Mouse (Mus musculus): ENCODE data around the gene Insig2. TPM values are rescaled to one million over a fixed set of nuclear protein-coding genes. Genes with fewer than 3 reads are reported as not detected.

Gene Insig2
- polyA plus RNA-seq, 1 experiment, result 21.7 TPM

- no peaks in the 10 kb centered on the region for H3K9me3 ChIP-seq (replicated peaks; ENCODE audit: control insufficient read depth, insufficient read depth, low read length, poor library complexity, severe bottlenecking)
- no peak overlapping the region for H3K9ac ChIP-seq (ENCODE audit: low read depth, poor library complexity, severe bottlenecking)
- TF ChIP-seq EP300 (IDR thresholded peaks at IDR 0.05; ENCODE audit: insufficient read depth, low read depth, low read length), result no peak
- no peak for TF ChIP-seq CTCF (IDR thresholded peaks at IDR 0.05; ENCODE audit: low read depth, low read length)
- no peak for TF ChIP-seq POLR2A (IDR thresholded peaks at IDR 0.05; ENCODE audit: insufficient read depth, low read length)
- H3K36me3 ChIP-seq (ENCODE audit: control insufficient read depth, insufficient read depth, low read length, poor library complexity, severe bottlenecking), result no peaks in the 10 kb centered on the region
- no peaks in the 10 kb centered on the region for H3K4me1 ChIP-seq (ENCODE audit: control insufficient read depth, insufficient read depth, low read length)
- H3K4me3 ChIP-seq (ENCODE audit: low read depth, low read length), result no peak overlapping the region
- H3K27me3 ChIP-seq (ENCODE audit: control insufficient read depth, insufficient read depth, low read length, poor library complexity, severe bottlenecking), result no peaks in the 10 kb centered on the region
- no peak overlapping the region for H3K27ac ChIP-seq (ENCODE audit: insufficient read depth, low read length)
These were observed 40.3 kb upstream of the Insig2 start for GRCm38 (mm10) chr1:121372656-121373055.

DNA sequence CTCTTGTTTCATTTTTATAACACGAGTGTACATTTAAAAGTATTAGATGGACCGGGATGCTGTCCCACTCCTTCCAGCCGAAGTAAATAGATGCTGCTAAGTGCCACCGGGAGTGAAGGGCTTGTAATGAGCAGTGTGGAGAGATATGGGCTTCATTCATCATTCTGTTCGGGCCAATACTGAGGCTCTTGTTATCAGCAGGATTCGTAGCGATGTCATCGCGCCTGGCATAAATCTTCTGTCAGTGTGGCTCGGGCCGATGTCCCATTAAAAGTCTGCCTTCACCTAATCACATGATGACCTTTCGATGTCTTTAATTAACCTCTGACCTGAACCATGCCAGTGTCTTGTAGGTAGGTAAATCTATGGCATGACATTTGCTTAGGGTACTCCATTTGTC lies 39.1 kb upstream of the Insig2 start:
- Histone ChIP-seq H3K27me3 (ENCODE audit: control insufficient read depth, insufficient read depth, low read length, poor library complexity, severe bottlenecking) (no peaks in the 10 kb centered on the region), H3K9me3 (replicated peaks; ENCODE audit: control insufficient read depth, insufficient read depth, low read length, poor library complexity, severe bottlenecking) (no peaks in the 10 kb centered on the region), H3K36me3 (ENCODE audit: control insufficient read depth, insufficient read depth, low read length, poor library complexity, severe bottlenecking) (no peaks in the 10 kb centered on the region), H3K9ac (ENCODE audit: low read depth, poor library complexity, severe bottlenecking) (no peak overlapping the region), H3K27ac (ENCODE audit: insufficient read depth, low read length) (no peak overlapping the region), H3K4me3 (ENCODE audit: low read depth, low read length) (no peak overlapping the region), H3K4me1 (ENCODE audit: control insufficient read depth, insufficient read depth, low read length) (no peaks in the 10 kb centered on the region)
- TF ChIP-seq EP300 (IDR thresholded peaks at IDR 0.05; ENCODE audit: insufficient read depth, low read depth, low read length) (no peak), CTCF (IDR thresholded peaks at IDR 0.05; ENCODE audit: low read depth, low read length) (no peak), POLR2A (IDR thresholded peaks at IDR 0.05; ENCODE audit: insufficient read depth, low read length) (no peak)

- Histone ChIP-seq H3K4me1 (ENCODE audit: control insufficient read depth, insufficient read depth, low read length) (no peaks in the 10 kb centered on the region), H3K27me3 (ENCODE audit: control insufficient read depth, insufficient read depth, low read length, poor library complexity, severe bottlenecking) (no peaks in the 10 kb centered on the region), H3K4me3 (ENCODE audit: low read depth, low read length) (no peak overlapping the region), H3K9ac (ENCODE audit: low read depth, poor library complexity, severe bottlenecking) (no peak overlapping the region), H3K36me3 (ENCODE audit: control insufficient read depth, insufficient read depth, low read length, poor library complexity, severe bottlenecking) (no peaks in the 10 kb centered on the region), H3K9me3 (replicated peaks; ENCODE audit: control insufficient read depth, insufficient read depth, low read length, poor library complexity, severe bottlenecking) (no peaks in the 10 kb centered on the region), H3K27ac (ENCODE audit: insufficient read depth, low read length) (no peak overlapping the region)
- TF ChIP-seq POLR2A (IDR thresholded peaks at IDR 0.05; ENCODE audit: insufficient read depth, low read length), result no peak
- no peak for TF ChIP-seq EP300 (IDR thresholded peaks at IDR 0.05; ENCODE audit: insufficient read depth, low read depth, low read length)
- no peak for TF ChIP-seq CTCF (IDR thresholded peaks at IDR 0.05; ENCODE audit: low read depth, low read length)
These were observed 34.9 kb upstream of the Insig2 start for GRCm38 (mm10) chr1:121367257-121367656.

- Histone ChIP-seq H3K27ac (ENCODE audit: insufficient read depth, low read length) (no peak overlapping the region), H3K4me3 (ENCODE audit: low read depth, low read length) (no peak overlapping the region), H3K9me3 (replicated peaks; ENCODE audit: control insufficient read depth, insufficient read depth, low read length, poor library complexity, severe bottlenecking) (no peaks in the 10 kb centered on the region), H3K27me3 (ENCODE audit: control insufficient read depth, insufficient read depth, low read length, poor library complexity, severe bottlenecking) (no peaks in the 10 kb centered on the region; the same call in 1 of the 2 replicates), H3K4me1 (ENCODE audit: control insufficient read depth, insufficient read depth, low read length) (no peaks in the 10 kb centered on the region), H3K36me3 (ENCODE audit: control insufficient read depth, insufficient read depth, low read length, poor library complexity, severe bottlenecking) (no peaks in the 10 kb centered on the region), H3K9ac (ENCODE audit: low read depth, poor library complexity, severe bottlenecking) (no peak overlapping the region)
- TF ChIP-seq POLR2A (IDR thresholded peaks at IDR 0.05; ENCODE audit: insufficient read depth, low read length), result no peak
- no peak for TF ChIP-seq EP300 (IDR thresholded peaks at IDR 0.05; ENCODE audit: insufficient read depth, low read depth, low read length)
- no peak for TF ChIP-seq CTCF (IDR thresholded peaks at IDR 0.05; ENCODE audit: low read depth, low read length)
These were observed 28.2 kb upstream of the Insig2 start for GRCm38 (mm10) chr1:121360561-121360960.

DNA sequence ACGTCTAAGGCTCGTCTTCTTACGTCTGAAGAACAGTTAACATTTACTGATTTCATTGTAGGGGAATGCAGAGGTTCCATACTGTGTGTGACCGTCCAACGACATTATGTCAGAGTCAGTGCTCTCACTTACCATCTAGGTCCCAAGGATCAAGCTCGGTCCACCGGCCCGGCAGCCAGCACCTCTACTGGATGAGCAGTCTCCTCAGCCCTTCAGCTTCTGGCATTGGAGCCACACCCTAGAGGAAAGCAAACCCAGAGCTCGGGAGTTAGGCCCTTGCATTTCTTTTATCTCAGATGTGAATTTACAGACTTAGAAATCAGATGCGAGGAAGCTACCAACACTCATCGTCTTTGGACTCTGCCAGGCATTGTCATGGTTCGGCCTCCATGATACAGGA lies 27.3 kb upstream of the Insig2 start:
- Histone ChIP-seq H3K4me1 (ENCODE audit: control insufficient read depth, insufficient read depth, low read length) (no peaks in the 10 kb centered on the region), H3K9ac (ENCODE audit: low read depth, poor library complexity, severe bottlenecking) (no peak overlapping the region), H3K9me3 (replicated peaks; ENCODE audit: control insufficient read depth, insufficient read depth, low read length, poor library complexity, severe bottlenecking) (no peaks in the 10 kb centered on the region), H3K27ac (ENCODE audit: insufficient read depth, low read length) (no peak overlapping the region), H3K4me3 (ENCODE audit: low read depth, low read length) (no peak overlapping the region), H3K36me3 (ENCODE audit: control insufficient read depth, insufficient read depth, low read length, poor library complexity, severe bottlenecking) (no peaks in the 10 kb centered on the region), H3K27me3 (ENCODE audit: control insufficient read depth, insufficient read depth, low read length, poor library complexity, severe bottlenecking) (no peaks in the 10 kb centered on the region; the same call in 1 of the 2 replicates)
- TF ChIP-seq EP300 (IDR thresholded peaks at IDR 0.05; ENCODE audit: insufficient read depth, low read depth, low read length) (no peak), CTCF (IDR thresholded peaks at IDR 0.05; ENCODE audit: low read depth, low read length) (no peak), POLR2A (IDR thresholded peaks at IDR 0.05; ENCODE audit: insufficient read depth, low read length) (no peak)

- H3K4me1 ChIP-seq (ENCODE audit: control insufficient read depth, insufficient read depth, low read length), result no peaks in the 10 kb centered on the region
- no peaks in the 10 kb centered on the region for H3K9me3 ChIP-seq (replicated peaks; ENCODE audit: control insufficient read depth, insufficient read depth, low read length, poor library complexity, severe bottlenecking)
- no peak overlapping the region for H3K27ac ChIP-seq (ENCODE audit: insufficient read depth, low read length)
- H3K36me3 ChIP-seq (ENCODE audit: control insufficient read depth, insufficient read depth, low read length, poor library complexity, severe bottlenecking), result no peaks in the 10 kb centered on the region
- H3K9ac ChIP-seq (ENCODE audit: low read depth, poor library complexity, severe bottlenecking), result no peak overlapping the region
- H3K27me3 ChIP-seq (ENCODE audit: control insufficient read depth, insufficient read depth, low read length, poor library complexity, severe bottlenecking), result no peaks in the 10 kb centered on the region; the same call in 1 of the 2 replicates
- TF ChIP-seq CTCF (IDR thresholded peaks at IDR 0.05; ENCODE audit: low read depth, low read length), result no peak
- TF ChIP-seq EP300 (IDR thresholded peaks at IDR 0.05; ENCODE audit: insufficient read depth, low read depth, low read length), result no peak
- no peak for TF ChIP-seq POLR2A (IDR thresholded peaks at IDR 0.05; ENCODE audit: insufficient read depth, low read length)
- H3K4me3 ChIP-seq (ENCODE audit: low read depth, low read length), result no peak overlapping the region
These were observed 21.4 kb upstream of the Insig2 start for GRCm38 (mm10) chr1:121353779-121354178.

All from ES-Bruce4 (cell line).